Mouse (Mus musculus): Measurements from ENCODE around the gene Rxrb. TPM values are rescaled to one million over a fixed set of nuclear protein-coding genes. Genes with fewer than 3 reads are reported as not detected.

Rxrb gene
- total RNA-seq, 1 experiment from 2014 or later, result 51.3 TPM

DNA sequence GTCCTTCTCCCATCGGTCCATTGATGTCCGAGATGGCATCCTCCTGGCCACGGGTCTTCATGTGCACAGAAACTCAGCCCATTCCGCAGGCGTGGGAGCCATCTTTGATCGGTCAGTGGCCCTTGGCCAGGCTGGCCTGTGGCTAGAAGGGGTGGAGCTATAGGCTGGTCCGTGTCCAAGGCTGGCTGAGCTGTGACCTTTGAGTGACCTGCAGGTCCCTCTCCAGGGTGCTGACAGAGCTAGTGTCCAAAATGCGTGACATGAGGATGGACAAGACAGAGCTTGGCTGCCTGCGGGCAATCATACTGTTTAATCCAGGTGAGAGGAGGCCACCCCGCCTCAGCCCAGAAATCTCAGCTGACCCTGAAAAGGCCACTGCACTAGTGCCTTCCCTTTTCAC is 5.0 kb downstream of the Rxrb start:
- ATAC-seq (replicated peaks in 1 of 2; ENCODE audit: insufficient read depth in 1 of 2, low FRiP score in 2 of 2, low TSS enrichment in 1 of 2, low read depth in 1 of 2, poor library complexity in 2 of 2, severe bottlenecking in 2 of 2), result no peak

DNA sequence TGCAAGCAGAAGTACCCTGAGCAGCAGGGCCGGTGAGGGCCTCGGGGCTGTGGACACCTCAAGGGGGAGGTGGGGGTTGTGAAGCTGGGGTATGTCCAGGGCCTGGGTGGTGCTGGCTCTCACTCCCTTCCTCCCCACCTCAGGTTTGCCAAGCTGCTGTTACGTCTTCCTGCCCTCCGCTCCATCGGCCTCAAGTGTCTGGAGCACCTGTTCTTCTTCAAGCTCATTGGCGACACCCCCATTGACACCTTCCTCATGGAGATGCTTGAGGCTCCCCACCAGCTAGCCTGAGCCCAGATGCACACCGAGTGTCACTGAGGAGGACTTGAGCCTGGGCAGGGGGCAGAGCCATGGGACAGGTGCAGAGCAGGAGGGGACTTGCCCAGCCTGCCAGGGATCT is 5.6 kb downstream of the Rxrb start:
- ATAC-seq (replicated peaks in 1 of 2; ENCODE audit: insufficient read depth in 1 of 2, low FRiP score in 2 of 2, low TSS enrichment in 1 of 2, low read depth in 1 of 2, poor library complexity in 2 of 2, severe bottlenecking in 2 of 2), result no peak

- no peak for ATAC-seq (replicated peaks in 1 of 2; ENCODE audit: insufficient read depth in 1 of 2, low FRiP score in 2 of 2, low TSS enrichment in 1 of 2, low read depth in 1 of 2, poor library complexity in 2 of 2, severe bottlenecking in 2 of 2)
Observed at GRCm38 (mm10) chr17:34038440-34038839, 6.8 kb downstream of the Rxrb start.

DNA sequence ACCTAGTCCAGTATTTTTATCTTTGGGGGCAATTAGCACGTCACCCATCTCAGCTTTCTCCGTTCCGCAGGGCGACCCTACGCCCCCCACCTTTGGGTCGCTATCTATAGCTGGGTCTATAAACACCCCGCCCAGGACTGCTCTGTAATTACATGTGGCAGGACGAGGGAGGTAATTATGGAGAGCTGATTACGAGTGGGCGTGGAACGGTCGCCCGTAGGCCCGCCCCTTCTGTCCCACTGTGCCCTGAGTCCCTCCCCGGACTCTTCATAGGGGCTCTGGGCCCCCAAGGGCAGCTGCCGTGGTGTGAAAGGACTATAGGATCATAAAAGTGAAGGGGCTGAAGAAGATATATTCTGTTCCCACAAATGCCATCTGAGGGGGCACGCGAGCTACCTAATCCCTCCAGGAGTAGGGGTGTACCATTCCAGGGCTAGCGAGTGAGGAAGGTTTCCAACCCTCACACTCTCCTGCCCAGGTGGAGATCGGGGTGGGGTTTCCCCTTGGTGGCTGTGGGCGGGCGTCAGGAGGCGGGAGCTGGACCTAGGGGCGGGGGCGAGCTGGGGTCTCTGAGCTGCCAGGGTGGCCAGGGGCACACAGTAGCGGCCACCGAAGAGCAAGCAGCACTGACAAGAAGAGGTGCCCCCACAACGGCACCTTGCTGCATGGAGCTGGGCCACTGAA is 7.4 kb downstream of the Rxrb start, which contains the start of gene Col11a2:
Gene Col11a2 (plus strand): TSS at position 560 of the 684 bp plus-strand sequence.
- ATAC-seq (replicated peaks in 1 of 2; ENCODE audit: insufficient read depth in 1 of 2, low FRiP score in 2 of 2, low TSS enrichment in 1 of 2, low read depth in 1 of 2, poor library complexity in 2 of 2, severe bottlenecking in 2 of 2), result no peak

DNA sequence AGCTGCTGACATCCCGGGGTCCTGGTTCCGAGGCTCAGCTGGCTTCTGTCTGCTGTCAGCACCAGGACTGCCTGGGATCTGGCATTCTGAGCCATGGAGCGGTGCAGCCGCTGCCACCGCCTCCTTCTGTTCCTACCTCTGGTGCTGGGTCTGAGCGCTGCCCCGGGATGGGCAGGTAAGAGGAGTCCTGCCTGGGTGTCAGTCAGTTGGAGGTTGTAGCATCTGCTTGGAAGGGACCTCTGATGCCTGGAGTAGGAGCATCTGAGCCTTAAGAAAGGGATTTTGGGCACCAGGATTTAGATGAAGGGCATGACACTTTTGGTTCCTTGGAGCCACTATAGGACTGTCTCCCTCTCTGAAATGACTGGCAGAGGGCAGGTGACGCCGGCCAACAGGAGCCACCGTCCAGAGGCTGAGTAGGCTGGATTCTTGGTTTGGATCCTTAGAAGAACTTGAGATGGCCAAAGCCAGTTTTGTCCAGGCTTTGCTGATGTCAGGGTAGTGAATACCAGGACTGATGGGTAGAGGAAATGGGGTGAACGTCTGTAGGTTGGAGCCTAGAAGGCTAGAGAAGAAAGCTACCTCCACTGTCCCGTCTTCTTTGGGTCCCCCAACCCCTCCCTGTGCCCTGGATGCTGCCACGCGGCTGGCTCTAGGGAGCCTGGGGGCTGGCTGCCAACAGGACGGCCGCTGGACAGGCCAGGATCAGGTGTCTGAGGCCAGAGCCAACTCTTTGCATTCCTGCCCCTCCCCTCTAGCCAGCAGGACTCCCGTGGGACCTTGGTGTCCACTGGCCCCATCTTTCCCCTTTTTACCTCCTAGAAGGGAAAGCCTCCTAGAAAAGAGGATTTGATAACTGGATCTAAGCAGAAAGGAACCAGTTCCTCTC is 8.2 kb downstream of the Rxrb start:
- no peak for ATAC-seq (replicated peaks in 1 of 2; ENCODE audit: insufficient read depth in 1 of 2, low FRiP score in 2 of 2, low TSS enrichment in 1 of 2, low read depth in 1 of 2, poor library complexity in 2 of 2, severe bottlenecking in 2 of 2)

GRCm38 (mm10) chr17:34045941-34046340 is 14.3 kb downstream of the Rxrb start:
- ATAC-seq (replicated peaks in 1 of 2; ENCODE audit: insufficient read depth in 1 of 2, low FRiP score in 2 of 2, low TSS enrichment in 1 of 2, low read depth in 1 of 2, poor library complexity in 2 of 2, severe bottlenecking in 2 of 2), result no peak

DNA sequence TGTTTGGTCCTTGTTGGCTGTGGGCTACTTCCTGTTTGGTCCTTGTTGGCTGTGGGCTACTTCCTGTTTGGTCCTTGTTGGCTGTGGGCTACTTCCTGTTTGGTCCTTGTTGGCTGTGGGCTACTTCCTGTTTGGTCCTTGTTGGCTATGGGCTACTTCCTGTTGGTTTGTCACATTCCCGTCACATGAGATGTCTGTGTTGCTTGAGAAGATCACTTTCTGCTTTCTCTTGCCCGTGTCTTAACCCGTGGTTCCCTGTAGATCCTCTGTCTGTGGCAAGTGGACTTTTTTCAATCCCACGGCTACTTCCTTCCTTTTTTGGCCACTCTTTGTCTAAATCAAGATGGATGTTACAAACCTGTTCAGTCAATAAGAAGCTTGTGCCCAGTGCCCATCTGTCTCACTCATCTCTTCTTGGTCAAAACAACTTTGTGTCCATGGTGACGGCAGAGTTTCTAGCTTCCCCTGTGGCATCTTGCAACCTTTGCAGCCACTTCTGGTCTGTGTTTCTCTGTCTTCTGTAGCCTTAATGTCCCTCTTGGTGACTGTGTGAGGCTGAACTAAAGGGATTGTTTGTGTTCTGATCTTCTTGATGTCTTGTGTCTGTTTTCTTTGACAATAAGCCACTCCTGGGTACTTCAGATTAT is 15.9 kb downstream of the Rxrb start:
- ATAC-seq (replicated peaks in 1 of 2; ENCODE audit: insufficient read depth in 1 of 2, low FRiP score in 2 of 2, low TSS enrichment in 1 of 2, low read depth in 1 of 2, poor library complexity in 2 of 2, severe bottlenecking in 2 of 2), result peak; percentile 42 to 51; a peak in 2 of 4 replicates

DNA sequence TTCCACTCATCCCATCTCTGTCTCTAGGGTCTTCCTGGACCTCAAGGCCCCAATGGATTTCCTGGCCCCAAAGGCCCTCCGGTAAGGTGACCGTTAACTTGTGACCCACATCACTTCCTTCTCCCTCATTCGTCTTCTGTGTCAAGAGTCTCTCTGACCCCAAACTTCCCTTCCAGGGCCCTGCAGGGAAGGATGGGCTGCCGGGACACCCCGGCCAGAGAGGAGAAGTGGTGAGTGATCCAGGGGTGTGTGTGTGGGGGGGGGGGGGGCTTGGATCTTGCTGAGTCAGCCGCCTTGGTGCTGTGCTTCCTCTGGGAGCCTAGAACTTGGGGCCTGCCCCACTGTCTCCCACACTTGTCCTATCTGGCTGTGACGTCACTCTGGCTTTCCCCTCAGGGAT is 25.6 kb downstream of the Rxrb start:
- peak; percentile 34 to 58; a peak in 3 of 4 replicates for ATAC-seq (replicated peaks in 1 of 2; ENCODE audit: insufficient read depth in 1 of 2, low FRiP score in 2 of 2, low TSS enrichment in 1 of 2, low read depth in 1 of 2, poor library complexity in 2 of 2, severe bottlenecking in 2 of 2)

DNA sequence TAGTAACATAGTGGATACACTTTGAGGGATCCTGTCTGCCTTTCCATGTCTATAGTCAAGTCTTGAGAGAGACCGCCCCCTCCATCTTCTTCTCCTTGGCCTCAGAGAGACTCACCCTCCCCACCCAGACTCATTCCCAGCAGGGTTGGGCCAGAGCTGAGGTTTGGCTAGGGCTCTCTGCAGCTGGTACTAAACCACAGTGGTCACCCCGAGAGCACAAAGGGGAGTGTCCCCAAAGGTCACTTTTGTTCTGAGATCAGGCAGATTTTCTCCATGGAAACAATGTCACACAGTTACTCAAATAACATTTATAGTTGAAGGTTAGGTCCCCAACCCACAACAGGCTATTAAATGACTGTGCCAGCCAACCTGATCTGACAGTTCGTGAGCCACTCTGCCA is 37.3 kb downstream of the Rxrb start:
- ATAC-seq (replicated peaks in 1 of 2; ENCODE audit: insufficient read depth in 1 of 2, low FRiP score in 2 of 2, low TSS enrichment in 1 of 2, low read depth in 1 of 2, poor library complexity in 2 of 2, severe bottlenecking in 2 of 2), result peak; percentile 35 to 62; a peak in 3 of 4 replicates

GRCm38 (mm10) chr17:34072091-34072490 is 40.5 kb downstream of the Rxrb start:
- ATAC-seq (replicated peaks in 1 of 2; ENCODE audit: insufficient read depth in 1 of 2, low FRiP score in 2 of 2, low TSS enrichment in 1 of 2, low read depth in 1 of 2, poor library complexity in 2 of 2, severe bottlenecking in 2 of 2), result peak; percentile 18 to 37; a peak in 2 of 4 replicates

- no peak for ATAC-seq (replicated peaks in 1 of 2; ENCODE audit: insufficient read depth in 1 of 2, low FRiP score in 2 of 2, low TSS enrichment in 1 of 2, low read depth in 1 of 2, poor library complexity in 2 of 2, severe bottlenecking in 2 of 2)
Observed at GRCm38 (mm10) chr17:34075271-34075670, 43.7 kb downstream of the Rxrb start.

- peak; percentile 59 to 64; a peak in 3 of 4 replicates for ATAC-seq (replicated peaks in 1 of 2; ENCODE audit: insufficient read depth in 1 of 2, low FRiP score in 2 of 2, low TSS enrichment in 1 of 2, low read depth in 1 of 2, poor library complexity in 2 of 2, severe bottlenecking in 2 of 2)
Observed at GRCm38 (mm10) chr17:34077549-34077948, 45.9 kb downstream of the Rxrb start.

DNA sequence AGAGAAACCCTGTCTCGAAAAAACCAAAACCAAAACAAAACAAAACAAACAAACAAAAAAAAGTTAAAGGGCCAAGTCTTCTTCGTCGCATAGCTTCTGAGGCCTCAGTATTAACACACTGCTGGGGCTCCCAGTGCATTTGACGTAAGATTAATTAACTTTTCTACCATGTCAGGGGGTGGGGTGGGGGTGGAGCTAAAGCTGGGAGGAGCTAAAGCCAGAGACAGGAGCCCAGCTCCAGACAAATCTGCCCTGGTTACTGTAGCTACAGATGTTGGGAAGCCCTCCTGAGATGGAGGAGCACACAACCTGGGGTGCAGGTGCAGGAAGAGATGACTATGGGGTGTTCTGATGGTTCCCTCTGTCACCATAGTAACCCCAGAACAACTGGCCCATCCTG is 46.5 kb downstream of the Rxrb start:
- ATAC-seq (replicated peaks in 1 of 2; ENCODE audit: insufficient read depth in 1 of 2, low FRiP score in 2 of 2, low TSS enrichment in 1 of 2, low read depth in 1 of 2, poor library complexity in 2 of 2, severe bottlenecking in 2 of 2), result no peak

GRCm38 (mm10) chr17:34079002-34079401 is 47.4 kb downstream of the Rxrb start:
- no peak for ATAC-seq (replicated peaks in 1 of 2; ENCODE audit: insufficient read depth in 1 of 2, low FRiP score in 2 of 2, low TSS enrichment in 1 of 2, low read depth in 1 of 2, poor library complexity in 2 of 2, severe bottlenecking in 2 of 2)

GRCm38 (mm10) chr17:34079621-34080020 is 48.0 kb downstream of the Rxrb start:
- ATAC-seq (replicated peaks in 1 of 2; ENCODE audit: insufficient read depth in 1 of 2, low FRiP score in 2 of 2, low TSS enrichment in 1 of 2, low read depth in 1 of 2, poor library complexity in 2 of 2, severe bottlenecking in 2 of 2), result peak; percentile 47 to 86; a peak in 3 of 4 replicates

DNA sequence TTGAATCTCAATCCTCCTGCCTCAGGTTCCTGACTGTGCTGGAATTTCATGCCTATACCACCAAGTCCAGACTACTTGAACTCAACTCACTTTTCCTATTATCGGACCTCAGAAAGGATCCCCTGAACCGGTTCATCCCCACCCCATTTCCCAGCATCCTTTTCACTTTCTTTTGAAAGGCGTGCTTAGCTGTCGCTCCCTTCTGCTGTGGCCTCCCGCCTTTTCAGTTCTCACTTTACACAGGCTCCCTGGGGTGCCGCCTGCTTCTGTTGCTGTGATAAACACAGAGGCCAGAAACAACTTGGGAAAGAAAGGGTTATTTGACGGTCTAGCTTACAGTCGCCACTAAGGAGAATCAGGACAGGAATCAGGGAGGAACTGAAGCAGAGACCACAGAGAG is 51.5 kb downstream of the Rxrb start:
- no peak for ATAC-seq (replicated peaks in 1 of 2; ENCODE audit: insufficient read depth in 1 of 2, low FRiP score in 2 of 2, low TSS enrichment in 1 of 2, low read depth in 1 of 2, poor library complexity in 2 of 2, severe bottlenecking in 2 of 2)

GRCm38 (mm10) chr17:34087386-34087785 is 55.8 kb downstream of the Rxrb start:
- no peak for ATAC-seq (replicated peaks in 1 of 2; ENCODE audit: insufficient read depth in 1 of 2, low FRiP score in 2 of 2, low TSS enrichment in 1 of 2, low read depth in 1 of 2, poor library complexity in 2 of 2, severe bottlenecking in 2 of 2)

Data from hematopoietic stem cell, adult 5-6 weeks (primary cell).